ENCODE assay signal across 8 mouse cellular contexts in the genomic region with DNA sequence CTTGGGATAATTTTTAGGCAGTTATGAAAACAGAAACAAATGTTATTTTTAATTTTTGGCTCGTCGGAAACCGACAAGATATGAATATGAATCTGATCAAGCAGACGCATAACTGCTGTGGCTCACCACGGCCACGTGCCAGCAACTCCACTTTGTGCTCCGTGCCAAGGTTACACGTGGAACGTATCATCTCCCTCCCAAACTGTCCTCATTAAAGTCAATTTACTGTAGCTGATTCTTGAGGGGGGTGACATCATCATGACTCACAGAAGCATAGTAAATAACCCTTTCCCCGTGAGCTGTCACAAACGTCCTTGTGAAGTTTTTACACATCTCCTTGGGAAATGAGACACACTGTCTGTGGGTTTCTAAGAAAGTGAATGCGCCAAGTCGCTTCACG.
DNase-seq lines count a peak whose midpoint lies in the region; ATAC-seq and TF ChIP-seq lines count a peak whose summit lies in the region.

No protein-coding gene starts in this region.

- H3K79me2 ChIP-seq in myocyte (ENCODE audit: control insufficient read depth, insufficient read depth), result no peaks in the 10 kb centered on the region

- no peak overlapping the region for H3K4me2 ChIP-seq in kidney, embryonic 15.5 days
- H3K4me2 ChIP-seq in myocyte (ENCODE audit: low read depth), result peak overlapping the region; percentile 38

- WGBS in kidney, embryonic 15.5 days, result 63% methylated on average over 14 of the region's 14 CpGs
- 92% methylated on average over 14 of the region's 14 CpGs for WGBS in hindbrain, embryonic 10.5 days

- H3ac ChIP-seq in myocyte (ENCODE audit: control insufficient read depth, insufficient read length), result no peak overlapping the region

- no peaks in the 10 kb centered on the region for H3K36me3 ChIP-seq in kidney, embryonic 15.5 days
- no peaks in the 10 kb centered on the region for H3K36me3 ChIP-seq in myocyte (ENCODE audit: control insufficient read depth, insufficient read depth)
- no peaks in the 10 kb centered on the region for H3K36me3 ChIP-seq in hindbrain, embryonic 10.5 days

- ATAC-seq in kidney, embryonic 15.5 days (replicated peaks; ENCODE audit: low FRiP score), result no peak
- no peak for ATAC-seq in frontal cortex, adult (ENCODE audit: low TSS enrichment)

- peaks cover 7% of the 10 kb centered on the region; the same call in 1 of the 2 replicates for H3K4me1 ChIP-seq in kidney, embryonic 15.5 days
- H3K4me1 ChIP-seq in hindbrain, embryonic 10.5 days (replicated peaks), result no peaks in the 10 kb centered on the region

- no peak overlapping the region for H3K9ac ChIP-seq in kidney, embryonic 15.5 days

- TF ChIP-seq POLR2A in myocyte (IDR thresholded peaks at IDR 0.05; ENCODE audit: insufficient read length, low read depth), result no peak

- DNase-seq in cerebellum, postnatal 10 days, result peak; percentile 58 to 60
- DNase-seq in cerebellum, adult 11-12 months, result no peak
- peak; percentile 67 to 78 for DNase-seq in kidney, postnatal 4 days
- DNase-seq in adrenal gland, adult 8-10 months, result peak; percentile 89
- no peak for DNase-seq in hindbrain, embryonic 10.5 days (ENCODE audit: low spot score)

- no peak overlapping the region for H3K27ac ChIP-seq in kidney, embryonic 15.5 days
- no peak overlapping the region for H3K27ac ChIP-seq in hindbrain, embryonic 10.5 days

- H3K4me3 ChIP-seq in kidney, embryonic 15.5 days (replicated peaks), result no peak overlapping the region
- no peak overlapping the region for H3K4me3 ChIP-seq in myocyte
- H3K4me3 ChIP-seq in hindbrain, embryonic 10.5 days, result no peak overlapping the region

- no peaks in the 10 kb centered on the region for H3K27me3 ChIP-seq in kidney, embryonic 15.5 days
- no peaks in the 10 kb centered on the region for H3K27me3 ChIP-seq in myocyte (ENCODE audit: control insufficient read depth, insufficient read depth, insufficient read length)
- H3K27me3 ChIP-seq in hindbrain, embryonic 10.5 days (ENCODE audit: insufficient read depth, poor library complexity, severe bottlenecking), result peaks cover 17% of the 10 kb centered on the region

- no peaks in the 10 kb centered on the region for H3K9me3 ChIP-seq in kidney, embryonic 15.5 days (replicated peaks)
- H3K9me3 ChIP-seq in hindbrain, embryonic 10.5 days, result no peaks in the 10 kb centered on the region

TF ChIP-seq in myocyte, 11 proteins besides CTCF, POLR2A, EP300 and RAD21:
- TF ChIP-seq USF1 (IDR thresholded peaks at IDR 0.05; ENCODE audit: low read depth), result peak; percentile 16
- no peak for TF ChIP-seq E2F4 (IDR thresholded peaks at IDR 0.05; ENCODE audit: insufficient read depth)

Comparison
In these comparisons a context has a peak if more than half of its experiments do, and no peak if none do; other contexts are left out.
1. DNase-seq: peak in cerebellum, postnatal 10 days (2 of 2), kidney, postnatal 4 days (2 of 2) and adrenal gland, adult 8-10 months (single experiment); none in cerebellum, adult 11-12 months (single experiment) and hindbrain, embryonic 10.5 days (single experiment).